ENCODE assay signal across 9 mouse cellular contexts in the genomic region with DNA sequence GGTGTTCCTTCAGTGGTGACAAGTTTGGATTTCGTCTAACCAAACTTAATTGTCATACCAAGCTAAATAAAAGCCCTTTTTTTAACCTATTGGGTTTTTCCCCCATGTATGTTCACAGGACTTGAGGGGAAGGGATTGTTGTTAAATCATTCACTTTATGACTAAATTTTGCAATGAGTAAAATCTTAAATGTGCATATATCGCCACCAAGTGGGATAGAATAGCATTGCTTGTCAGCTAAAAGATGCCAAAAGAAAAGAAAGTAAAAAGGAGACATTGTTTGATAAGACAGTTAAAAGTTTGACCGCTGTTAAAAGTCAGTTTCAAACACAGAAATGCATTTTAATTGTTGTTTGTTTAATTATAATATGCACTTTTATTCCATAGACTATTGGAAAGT.
DNase-seq lines count a peak whose midpoint lies in the region; ATAC-seq and TF ChIP-seq lines count a peak whose summit lies in the region.
"Had no signal": no experiment of that assay in that cellular context is flagged by ENCODE, and none has a peak within 500 bp of the region (broad histone marks: within the 10 kb centered on the region; RNA-seq: fewer than 3 reads in every experiment).

No protein-coding gene starts in this region.

- no peaks in the 10 kb centered on the region for H3K4me1 ChIP-seq in hindbrain, postnatal 0 days (ENCODE audit: insufficient read depth, low read length)
- no peaks in the 10 kb centered on the region for H3K4me1 ChIP-seq in hindbrain, embryonic 13.5 days (replicated peaks)
- H3K4me1 ChIP-seq in thymus, adult 2 months (replicated peaks; ENCODE audit: control insufficient read depth, insufficient read depth, low read length), result no peaks in the 10 kb centered on the region
- H3K4me1 ChIP-seq: stomach, embryonic 15.5 days had no signal

- peak; percentile 71 for TF ChIP-seq CTCF in hindbrain, postnatal 0 days (IDR thresholded peaks at IDR 0.05; ENCODE audit: low read depth)
- TF ChIP-seq CTCF in thymus, adult 2 months (IDR thresholded peaks at IDR 0.05; ENCODE audit: borderline replicate concordance, control insufficient read depth, extremely low read depth, insufficient read depth, low read length, poor library complexity), result no peak

- H3K27me3 ChIP-seq in hindbrain, postnatal 0 days (ENCODE audit: insufficient read depth, low read length), result no peaks in the 10 kb centered on the region
- H3K27me3 ChIP-seq in hindbrain, embryonic 13.5 days, result no peaks in the 10 kb centered on the region
- no peaks in the 10 kb centered on the region for H3K27me3 ChIP-seq in thymus, adult 2 months (ENCODE audit: control insufficient read depth, insufficient read depth, low read length)
- H3K27me3 ChIP-seq: stomach, embryonic 15.5 days had no signal

- H3K9me3 ChIP-seq in hindbrain, postnatal 0 days (ENCODE audit: low read length), result no peaks in the 10 kb centered on the region
- no peaks in the 10 kb centered on the region for H3K9me3 ChIP-seq in hindbrain, embryonic 13.5 days
- H3K9me3 ChIP-seq: stomach, embryonic 15.5 days had no signal

- peak; percentile 74 for DNase-seq in hindbrain, postnatal 0 days (ENCODE audit: low spot score)
- peak; percentile 6 for DNase-seq in thymus, adult 2 months
- no peak for DNase-seq in thymus, adult 18-20 months
- peak; percentile 47 for DNase-seq in c-Kit-positive CD71-positive TER-119-positive erythroid progenitor cells, embryonic 14.5 days (ENCODE audit: low spot score)
- DNase-seq in neural tube, embryonic 10.5 days (ENCODE audit: extremely low spot score, low spot score), result no peak
- no peak for DNase-seq in right cerebral cortex, adult 18-20 months
- DNase-seq: cerebellum, adult 9-11 months had no signal

- 68% methylated on average over 3 of the region's 3 CpGs for WGBS in hindbrain, postnatal 0 days
- 82% methylated on average over 3 of the region's 3 CpGs for WGBS in hindbrain, embryonic 13.5 days
- WGBS in thymus, adult 2 months, result 81% methylated on average over 3 of the region's 3 CpGs

- no peak overlapping the region for H3K4me2 ChIP-seq in hindbrain, postnatal 0 days (ENCODE audit: low read depth, low read length)
- no peak overlapping the region for H3K4me2 ChIP-seq in hindbrain, embryonic 13.5 days
- H3K4me2 ChIP-seq: stomach, embryonic 15.5 days had no signal

- no peak for ATAC-seq in hindbrain, postnatal 0 days
- no peak for ATAC-seq in hindbrain, embryonic 13.5 days (ENCODE audit: low FRiP score)

- no peak overlapping the region for H3K9ac ChIP-seq in hindbrain, postnatal 0 days (replicated peaks; ENCODE audit: low read length)
- no peak overlapping the region for H3K9ac ChIP-seq in hindbrain, embryonic 13.5 days
- H3K9ac ChIP-seq: stomach, embryonic 15.5 days had no signal

- H3K27ac ChIP-seq in hindbrain, postnatal 0 days, result no peak overlapping the region
- no peak overlapping the region for H3K27ac ChIP-seq in hindbrain, embryonic 13.5 days
- H3K27ac ChIP-seq in thymus, adult 2 months (ENCODE audit: control insufficient read depth, insufficient read depth, low read length), result no peak overlapping the region
- H3K27ac ChIP-seq: stomach, embryonic 15.5 days had no signal

- TF ChIP-seq POLR2A in thymus, adult 2 months (IDR thresholded peaks at IDR 0.05; ENCODE audit: control insufficient read depth, extremely low read depth, insufficient read depth, low read length, poor library complexity), result no peak

- H3K36me3 ChIP-seq in hindbrain, postnatal 0 days (ENCODE audit: insufficient read depth, low read length), result no peaks in the 10 kb centered on the region
- peaks cover 13% of the 10 kb centered on the region for H3K36me3 ChIP-seq in hindbrain, embryonic 13.5 days
- peaks cover 7% of the 10 kb centered on the region; the same call in 1 of the 2 replicates for H3K36me3 ChIP-seq in thymus, adult 2 months (ENCODE audit: control insufficient read depth, insufficient read depth, low read length)

- H3K4me3 ChIP-seq in hindbrain, postnatal 0 days (ENCODE audit: low read length), result no peak overlapping the region
- no peak overlapping the region for H3K4me3 ChIP-seq in hindbrain, embryonic 13.5 days
- no peak overlapping the region for H3K4me3 ChIP-seq in thymus, adult 2 months (ENCODE audit: control insufficient read depth, insufficient read depth, low read length)
- H3K4me3 ChIP-seq: stomach, embryonic 15.5 days had no signal

Comparison
In these comparisons a context has a peak if more than half of its experiments do, and no peak if none do; other contexts are left out.
1. DNase-seq: peak in hindbrain, postnatal 0 days (single experiment), thymus, adult 2 months (single experiment) and c-Kit-positive CD71-positive TER-119-positive erythroid progenitor cells, embryonic 14.5 days (single experiment); none in thymus, adult 18-20 months (0 of 2), neural tube, embryonic 10.5 days (single experiment) and right cerebral cortex, adult 18-20 months (single experiment).